Mouse (Mus musculus) liver, embryonic 16.5 days (tissue): ENCODE measurements around the gene Scrn2. TPM values are rescaled to one million over a fixed set of nuclear protein-coding genes. Genes with fewer than 3 reads are reported as not detected.
A peak's percentile ranks its signal among the peaks of the same experiment; 100 is the strongest.

ENCODE experiments used
- ATAC-seq: fragments of 200-750 bp; cut with Nextera tagmentation; 2 replicates; pipeline ENCODE4 v1.8.0; 2017; ENCODE audit warnings: low read depth, mild to moderate bottlenecking, moderate number of reproducible peaks, moderate library complexity
- H3K27ac ChIP-seq: fragments of 300-500 bp; sonication (generic); 2 replicates; pipeline ENCODE4 v1.5.1; 2014; ENCODE audit warnings: mild to moderate bottlenecking, low read length
- H3K27me3 ChIP-seq: fragments of 300-500 bp; sonication (generic); 2 replicates; pipeline ENCODE4 v1.6.1; 2014; ENCODE audit warnings: low read depth, low read length, mixed read lengths; ENCODE audit not compliant: control insufficient read depth, insufficient read depth
- H3K36me3 ChIP-seq: fragments of 300-500 bp; sonication (generic); 2 replicates; pipeline ENCODE4 v1.6.1; 2014; ENCODE audit warnings: mild to moderate bottlenecking; ENCODE audit not compliant: control insufficient read depth, insufficient read depth
- H3K4me1 ChIP-seq: fragments of 300-500 bp; sonication (generic); 2 replicates; pipeline ENCODE4 v1.6.1; 2014; ENCODE audit warnings: low read depth, low read length, mixed read lengths; ENCODE audit not compliant: control insufficient read depth
- H3K4me2 ChIP-seq: fragments of 300-500 bp; sonication (generic); 2 replicates; pipeline ENCODE4 v1.6.1; 2014; ENCODE audit warnings: low read depth, low read length, mixed read lengths
- H3K4me3 ChIP-seq: fragments of 300-500 bp; sonication (generic); 2 replicates; pipeline ENCODE4 v1.5.1; 2014; ENCODE audit warnings: low read depth, mild to moderate bottlenecking, low read length
- H3K9ac ChIP-seq: fragments of 300-500 bp; sonication (generic); 2 replicates; pipeline ENCODE4 v1.6.1; 2014; ENCODE audit warnings: low read depth, low read length
- H3K9me3 ChIP-seq: fragments of 300-500 bp; sonication (generic); replicated peaks from 2 replicates; pipeline ENCODE4 v1.6.1; 2016; ENCODE audit warnings: low read length; ENCODE audit not compliant: control insufficient read depth
- WGBS: fragments of 180-500 bp; shearing (Covaris S2); extraction: QIAGEN DNeasy Blood & Tissue Kit; methylation state at CpG from one replicate; pipeline ENCODE4 v1.1.7; 2014; ENCODE audit not compliant: insufficient replicate concordance; 5-methylcytosine and 5-hydroxymethylcytosine counted together
- polyA plus RNA-seq: library from polyadenylated mRNA; unstranded; fragments of >200 nt; fragmentation: Nextera tagmentation; extraction: Ambion mirVana; gene quantifications from 2 replicates; pipeline ENCODE4 v1.2.1, GENCODE M21; 2015

The Scrn2 gene
- polyA plus RNA-seq, 1 experiment from 2014 or later: 12.2 TPM

- no peaks in the 10 kb centered on the region for H3K27me3 ChIP-seq
- H3K4me3 ChIP-seq: peak within 1 kb of the TSS; percentile 79
- H3K9me3 ChIP-seq: no peaks in the 10 kb centered on the region
- WGBS: under 1% methylated on average over 48 of the region's 48 CpGs
- peak within 1 kb of the TSS; percentile 61 for H3K27ac ChIP-seq
- no peaks in the 10 kb centered on the region; the same call in 1 of the 2 replicates for H3K36me3 ChIP-seq
- H3K4me1 ChIP-seq: peaks cover 12% of the 10 kb centered on the region
- peak; percentile 87 for ATAC-seq
- H3K9ac ChIP-seq: peak within 1 kb of the TSS; percentile 82
- peak within 1 kb of the TSS; percentile 77 for H3K4me2 ChIP-seq
These were observed 11.5 kb downstream of the Scrn2 start, which contains the start of the genes Lrrc46 and Mrpl10 for GRCm38 (mm10) chr11:97041022-97041899. Gene Lrrc46 (minus strand): TSS chr11:97041407. Gene Mrpl10 (plus strand): TSS chr11:97041560.

- no peak for ATAC-seq
- Histone ChIP-seq H3K27ac (no peak overlapping the region), H3K4me3 (no peak overlapping the region), H3K4me1 (peaks cover 12% of the 10 kb centered on the region), H3K4me2 (no peak overlapping the region), H3K9ac (no peak overlapping the region), H3K27me3 (no peaks in the 10 kb centered on the region), H3K36me3 (no peaks in the 10 kb centered on the region; the same call in 1 of the 2 replicates), H3K9me3 (no peaks in the 10 kb centered on the region)
- 81% methylated on average over 8 of the region's 8 CpGs for WGBS
These were observed 15.2 kb downstream of the Scrn2 start for GRCm38 (mm10) chr11:97044902-97045301.

DNA sequence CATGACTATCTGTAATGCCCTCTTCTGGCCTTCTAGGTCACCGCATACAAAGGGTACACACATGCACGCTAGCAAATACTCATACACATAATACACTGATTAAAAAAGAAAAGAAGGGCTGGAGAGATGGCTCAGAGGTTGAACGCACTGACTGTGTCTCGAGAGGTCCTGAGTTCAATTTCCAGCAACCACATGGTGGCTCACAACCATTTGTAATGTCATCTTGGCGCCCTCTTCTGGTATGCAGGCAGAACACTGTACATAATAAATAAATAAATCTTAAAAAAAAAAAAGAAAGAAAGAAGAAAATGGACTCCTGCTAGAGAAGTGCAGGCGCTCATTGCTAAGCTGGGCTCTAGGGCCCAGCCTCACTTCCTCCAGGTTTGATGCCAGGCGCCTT, 16.1 kb downstream of the Scrn2 start:
- H3K27me3 ChIP-seq: no peaks in the 10 kb centered on the region
- no peaks in the 10 kb centered on the region; the same call in 1 of the 2 replicates for H3K36me3 ChIP-seq
- 74% methylated on average over 7 of the region's 7 CpGs for WGBS
- H3K9ac ChIP-seq: no peak overlapping the region
- no peak for ATAC-seq
- no peaks in the 10 kb centered on the region for H3K9me3 ChIP-seq
- H3K4me3 ChIP-seq: no peak overlapping the region
- H3K4me1 ChIP-seq: peaks cover 14% of the 10 kb centered on the region
- no peak overlapping the region for H3K27ac ChIP-seq
- H3K4me2 ChIP-seq: no peak overlapping the region

- H3K9me3 ChIP-seq: no peaks in the 10 kb centered on the region
- no peak overlapping the region for H3K4me3 ChIP-seq
- no peak for ATAC-seq
- no peaks in the 10 kb centered on the region; the same call in 1 of the 2 replicates for H3K36me3 ChIP-seq
- 74% methylated on average over 8 of the region's 8 CpGs for WGBS
- H3K27me3 ChIP-seq: no peaks in the 10 kb centered on the region
- H3K4me2 ChIP-seq: no peak overlapping the region
- H3K27ac ChIP-seq: no peak overlapping the region
- H3K4me1 ChIP-seq: peaks cover 23% of the 10 kb centered on the region
- no peak overlapping the region for H3K9ac ChIP-seq
These were observed 18.4 kb downstream of the Scrn2 start for GRCm38 (mm10) chr11:97048090-97048650.

DNA sequence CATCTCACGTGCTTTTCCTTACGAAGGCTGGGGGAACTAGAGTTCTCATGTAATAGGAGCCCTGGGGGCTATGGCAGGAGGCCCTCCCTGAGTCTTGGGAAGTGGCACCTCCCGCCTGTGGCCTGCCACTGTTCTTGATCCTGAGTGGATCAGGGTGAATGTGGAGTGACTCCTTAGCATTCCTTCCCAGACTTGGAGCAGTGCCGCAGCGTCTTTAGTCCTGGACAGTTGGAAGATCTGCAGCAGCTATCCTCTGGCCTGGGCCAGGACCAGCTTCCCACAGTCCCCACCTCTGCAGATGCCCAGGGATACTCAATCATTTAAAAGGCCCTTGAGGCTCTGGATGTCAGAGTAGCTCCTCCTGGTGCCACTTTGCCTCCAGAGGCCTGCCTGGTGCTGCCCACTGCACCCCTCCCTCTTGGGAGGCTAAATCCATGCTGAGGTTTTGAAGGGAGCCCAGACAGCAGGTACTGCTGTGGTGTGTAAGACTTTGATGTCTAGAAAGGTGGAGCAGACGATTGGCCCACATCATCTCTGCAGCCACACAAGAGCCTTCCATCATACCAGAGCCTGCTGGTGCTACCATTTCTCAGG, 19.9 kb downstream of the Scrn2 start:
- H3K4me2 ChIP-seq: no peak overlapping the region
- no peaks in the 10 kb centered on the region; the same call in 1 of the 2 replicates for H3K36me3 ChIP-seq
- H3K4me1 ChIP-seq: peaks cover 23% of the 10 kb centered on the region
- no peak overlapping the region for H3K9ac ChIP-seq
- H3K27me3 ChIP-seq: no peaks in the 10 kb centered on the region
- no peak for ATAC-seq
- H3K27ac ChIP-seq: no peak overlapping the region
- WGBS: 68% methylated on average over 6 of the region's 6 CpGs
- H3K4me3 ChIP-seq: no peak overlapping the region
- H3K9me3 ChIP-seq: no peaks in the 10 kb centered on the region

- peaks cover 23% of the 10 kb centered on the region for H3K4me1 ChIP-seq
- peak within 1 kb of the TSS; percentile 75 for H3K4me2 ChIP-seq
- no peaks in the 10 kb centered on the region for H3K27me3 ChIP-seq
- H3K27ac ChIP-seq: peak within 1 kb of the TSS; percentile 18; the same call in 1 of the 2 replicates
- H3K36me3 ChIP-seq: no peaks in the 10 kb centered on the region; the same call in 1 of the 2 replicates
- peak within 1 kb of the TSS; percentile 73 for H3K9ac ChIP-seq
- ATAC-seq: peak; percentile 66
- H3K4me3 ChIP-seq: peak within 1 kb of the TSS; percentile 62
- H3K9me3 ChIP-seq: no peaks in the 10 kb centered on the region
- WGBS: 2% methylated on average over 18 of the region's 18 CpGs
These were observed 20.6 kb downstream of the Scrn2 start, which contains the start of gene Osbpl7 for GRCm38 (mm10) chr11:97050216-97050943. Gene Osbpl7 (plus strand): TSS chr11:97050628.

- no peaks in the 10 kb centered on the region for H3K36me3 ChIP-seq
- no peaks in the 10 kb centered on the region for H3K27me3 ChIP-seq
- no peaks in the 10 kb centered on the region for H3K9me3 ChIP-seq
- peak overlapping the region; percentile 73 for H3K9ac ChIP-seq
- 0 out of 2 replicates have a peak, but pooled peaks have one; percentile 7 for ATAC-seq
- H3K4me2 ChIP-seq: peak overlapping the region; percentile 75
- peak overlapping the region; percentile 18; the same call in 1 of the 2 replicates for H3K27ac ChIP-seq
- WGBS: 11% methylated on average over 13 of the region's 13 CpGs
- H3K4me1 ChIP-seq: peaks cover 23% of the 10 kb centered on the region
- H3K4me3 ChIP-seq: peak overlapping the region; percentile 62
These were observed 21.3 kb downstream of the Scrn2 start for GRCm38 (mm10) chr11:97050944-97051586.

DNA sequence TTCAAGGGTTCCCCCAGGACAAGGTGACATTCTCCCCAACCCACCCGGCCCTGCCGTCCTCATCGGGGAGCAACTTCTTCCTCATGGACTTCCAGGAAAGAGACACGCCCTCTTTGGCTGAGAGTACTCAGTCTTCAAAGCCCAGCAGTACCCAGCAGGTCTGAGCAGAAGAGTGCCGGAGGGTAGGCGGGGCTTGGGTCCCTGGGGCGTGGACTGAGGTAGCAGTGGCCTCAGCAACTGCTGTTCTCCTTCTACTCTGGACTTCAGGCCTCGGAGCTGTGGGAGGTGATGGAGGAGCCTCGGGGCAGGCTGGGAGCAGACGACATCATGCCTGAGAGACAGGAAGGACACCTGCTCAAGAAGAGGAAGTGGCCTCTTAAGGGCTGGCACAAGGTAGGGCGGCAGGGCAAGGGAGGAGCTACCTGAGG, 22.5 kb downstream of the Scrn2 start:
- Histone ChIP-seq H3K27ac (no peak overlapping the region), H3K9ac (peak overlapping the region; percentile 73; the same call in 1 of the 2 replicates), H3K27me3 (no peaks in the 10 kb centered on the region), H3K4me1 (peaks cover 23% of the 10 kb centered on the region), H3K36me3 (no peaks in the 10 kb centered on the region), H3K9me3 (no peaks in the 10 kb centered on the region), H3K4me3 (peak overlapping the region; percentile 62), H3K4me2 (peak overlapping the region; percentile 75)
- ATAC-seq: peak; percentile 64
- WGBS: 20% methylated on average over 11 of the region's 11 CpGs
